Mouse (Mus musculus): ENCODE measurements around the gene Mup10.
"Not testable (repeated sequence)": the region's sequence is repeated elsewhere in the genome, so short reads cannot be mapped to it uniquely, and the experiment has no call there.

Gene Mup10

GRCm38 (mm10) chr4:60582099-60582498 is at the start of gene Mup10:
Gene Mup10 (minus strand): TSS chr4:60582199.
- in situ Hi-C loops (cut with MboI; ENCODE audit: unreplicated experiment in 2 of 2): not testable (repeated sequence)

Data from v-Abl transformed pro-B cells (cell line).